Comparison of ENCODE assay signal across 21 mouse cellular contexts in genomic region chr12:81139463-81139862, GRCm38 (mm10).
A peak's percentile ranks its signal among the peaks of the same experiment; 100 is the strongest.
DNase-seq lines count a peak whose midpoint lies in the region; ATAC-seq and TF ChIP-seq lines count a peak whose summit lies in the region.
"Had no signal": no experiment of that assay in that cellular context is flagged by ENCODE, and none has a peak within 500 bp of the region (broad histone marks: within the 10 kb centered on the region; RNA-seq: fewer than 3 reads in every experiment).

No protein-coding gene starts in this region.

- no peak overlapping the region for H3K9ac ChIP-seq in limb, embryonic 11.5 days (ENCODE audit: low read length)
- H3K9ac ChIP-seq: forebrain, embryonic 15.5 days; heart, embryonic 12.5 days; hindbrain, embryonic 14.5 days; intestine, embryonic 15.5 days had no signal

- H3K4me2 ChIP-seq in limb, embryonic 11.5 days (ENCODE audit: low read depth, severe bottlenecking), result no peak overlapping the region
- H3K4me2 ChIP-seq: forebrain, embryonic 15.5 days; heart, embryonic 12.5 days; hindbrain, embryonic 14.5 days; intestine, embryonic 15.5 days had no signal

- H3K36me3 ChIP-seq in limb, embryonic 11.5 days (ENCODE audit: control insufficient read depth, insufficient read depth, low read length), result no peaks in the 10 kb centered on the region
- H3K36me3 ChIP-seq: forebrain, embryonic 15.5 days; heart, embryonic 12.5 days; intestine, embryonic 15.5 days had no signal

- DNase-seq in cerebellum, adult 2 months, result peak; percentile 25 to 41
- DNase-seq in heart, adult 11 months, result peak; percentile 76
- no peak for DNase-seq in heart, adult 8-10 months (ENCODE audit: low spot score)
- peak; percentile 47 to 71 for DNase-seq in cerebellum, postnatal 25 days
- no peak for DNase-seq in limb, embryonic 11.5 days (ENCODE audit: low spot score)
- DNase-seq in retina, embryonic 14.5 days (ENCODE audit: low spot score), result no peak
- DNase-seq in frontal cortex, postnatal 14 days (ENCODE audit: low spot score in 2 of 2), result no peak
- DNase-seq: adrenal gland, postnatal 25 days; gastrocnemius, postnatal 10 days; heart, adult 2 months; kidney, adult 8-10 months had no signal

- no peak for TF ChIP-seq CTCF in cerebellum, adult 2 months (IDR thresholded peaks at IDR 0.05; ENCODE audit: borderline replicate concordance, insufficient read depth, low read depth, low read length)

- no peaks in the 10 kb centered on the region for H3K9me3 ChIP-seq in limb, embryonic 11.5 days (ENCODE audit: control insufficient read depth, low read length)
- H3K9me3 ChIP-seq: embryonic facial prominence, embryonic 10.5 days; forebrain, embryonic 15.5 days; heart, embryonic 12.5 days; hindbrain, embryonic 10.5 days; intestine, embryonic 15.5 days had no signal

- H3K4me1 ChIP-seq in cerebellum, adult 2 months (ENCODE audit: control insufficient read depth, insufficient read depth, low read length), result no peaks in the 10 kb centered on the region
- peaks cover 24% of the 10 kb centered on the region for H3K4me1 ChIP-seq in limb, embryonic 11.5 days (ENCODE audit: control insufficient read depth, insufficient read depth, low read length)

- no peak for TF ChIP-seq POLR2A in cerebellum, adult 2 months (IDR thresholded peaks at IDR 0.05; ENCODE audit: borderline replicate concordance, insufficient read depth, low read length)

- H3K4me3 ChIP-seq in cerebellum, adult 2 months (replicated peaks; ENCODE audit: insufficient read depth, low read depth, low read length), result no peak overlapping the region
- no peak overlapping the region for H3K4me3 ChIP-seq in limb, embryonic 11.5 days (ENCODE audit: low read depth, low read length)
- H3K4me3 ChIP-seq: embryonic facial prominence, embryonic 10.5 days; forebrain, embryonic 15.5 days; heart, adult 2 months; heart, embryonic 12.5 days; hindbrain, embryonic 10.5 days; intestine, embryonic 15.5 days had no signal

- H3K27me3 ChIP-seq in cerebellum, adult 2 months (ENCODE audit: control insufficient read depth, insufficient read depth, low read length), result no peaks in the 10 kb centered on the region
- no peaks in the 10 kb centered on the region for H3K27me3 ChIP-seq in limb, embryonic 11.5 days (ENCODE audit: control insufficient read depth, insufficient read depth, low read length)
- H3K27me3 ChIP-seq: CH12.LX; forebrain, embryonic 15.5 days; heart, embryonic 12.5 days; intestine, embryonic 15.5 days had no signal

- H3K27ac ChIP-seq in cerebellum, adult 2 months (ENCODE audit: insufficient read depth, low read length), result no peak overlapping the region
- H3K27ac ChIP-seq in limb, embryonic 11.5 days (replicated peaks; ENCODE audit: low read depth, low read length), result peak overlapping the region; percentile 14; the same call in 1 of the 2 replicates
- H3K27ac ChIP-seq: embryonic facial prominence, embryonic 10.5 days; forebrain, embryonic 15.5 days; heart, adult 2 months; hindbrain, embryonic 14.5 days; intestine, embryonic 15.5 days had no signal

- WGBS in cerebellum, adult 2 months, result 92% methylated on average over 6 of the region's 6 CpGs
- 92% methylated on average over 6 of the region's 6 CpGs for WGBS in limb, embryonic 11.5 days

- no peak for ATAC-seq in cerebellum, adult (ENCODE audit: insufficient number of reproducible peaks, low FRiP score, low TSS enrichment)
- no peak for ATAC-seq in limb, embryonic 11.5 days (ENCODE audit: insufficient number of reproducible peaks, low FRiP score, low TSS enrichment, low read depth)
- ATAC-seq: activated CD4-positive, CD25-positive, alpha-beta regulatory T cell, adult 4 months; forebrain, embryonic 15.5 days; intestine, embryonic 15.5 days; Patski had no signal

Comparison
In these comparisons a context has a peak if more than half of its experiments do, and no peak if none do; other contexts are left out.
1. DNase-seq: peak in cerebellum, adult 2 months (2 of 2), heart, adult 11 months (single experiment) and cerebellum, postnatal 25 days (2 of 2); none in heart, adult 8-10 months (single experiment), limb, embryonic 11.5 days (single experiment), retina, embryonic 14.5 days (single experiment) and frontal cortex, postnatal 14 days (0 of 2).